Mouse (Mus musculus) adrenal gland, postnatal 4 days (tissue): ENCODE results near the gene Polr2b. TPM values are rescaled to one million over a fixed set of nuclear protein-coding genes. Genes with fewer than 3 reads are reported as not detected.

Experiments used
- DNase-seq, 2 experiments: peaks; one replicate each; pipeline ENCODE4 v3.0.0; 2021 to 2022; ENCODE audit warnings: low spot score in 2 of 2, mixed read lengths in 2 of 2
- long read RNA-seq, 2 experiments: library from polyadenylated mRNA; stranded (forward); transcript quantifications; one replicate each; pipeline ENCODE4 v2.0.0; 2021
- total RNA-seq, 2 experiments: library from RNA; stranded (reverse); gene quantifications; 2 replicates each; pipeline ENCODE4 v1.2.3; 2021

The Polr2b gene
- 10 to 100 TPM; 87.5 to 89.2 TPM for total RNA-seq
- long read RNA-seq, experiment 1, full-length matches to known transcripts, result 41 of 54 reads
- long read RNA-seq, experiment 1, partial matches to known transcripts, result 6 of 54 reads
- long read RNA-seq, experiment 1, other reads (novel, unspliced or antisense), result 7 of 54 reads
- long read RNA-seq, experiment 2, full-length matches to known transcripts, result 144 of 184 reads
- long read RNA-seq, experiment 2, partial matches to known transcripts, result 21 of 184 reads
- long read RNA-seq, experiment 2, other reads (novel, unspliced or antisense), result 19 of 184 reads

DNA sequence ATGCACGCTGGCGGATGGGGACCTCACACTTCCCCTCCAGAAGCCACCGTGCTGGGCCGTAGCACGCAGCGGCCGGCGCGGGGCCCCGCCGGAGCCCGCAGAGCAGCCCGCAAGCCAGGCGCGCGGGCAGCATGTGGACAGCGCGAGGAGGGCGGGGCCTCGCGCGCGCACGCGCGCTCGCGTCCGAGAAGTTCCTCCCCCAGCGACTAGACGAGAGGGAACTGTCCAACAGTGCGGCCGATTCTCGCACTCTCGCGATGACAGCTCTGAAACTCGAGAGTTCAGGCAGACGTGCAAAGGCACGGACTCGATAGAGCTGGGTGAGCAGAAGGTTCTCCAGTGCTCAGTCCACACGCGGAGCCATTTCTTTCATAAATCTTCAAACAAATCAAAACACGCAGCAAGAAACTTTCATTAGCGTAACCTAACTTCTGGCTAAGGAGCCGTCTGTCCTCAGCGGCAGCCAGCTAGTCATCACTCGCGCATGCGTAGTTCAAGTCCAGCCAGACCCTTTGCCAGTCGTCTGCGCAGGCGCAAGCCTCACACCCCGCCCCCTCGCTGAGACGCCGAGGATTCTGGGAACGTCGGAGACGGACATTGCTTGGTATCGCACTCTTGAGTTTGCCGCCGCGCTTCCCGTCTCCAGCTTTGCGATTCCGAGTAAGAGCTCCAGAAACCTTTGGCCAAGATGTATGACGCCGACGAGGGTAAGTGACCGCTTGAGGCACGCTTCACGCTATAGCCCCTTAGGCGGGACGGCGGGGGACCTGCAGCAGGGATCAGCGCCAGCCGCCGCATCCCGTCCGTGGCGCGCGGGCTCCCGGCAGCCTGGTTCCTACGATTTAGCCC is at the start of gene Polr2b, which contains the start of gene Noa1:
TSS of gene Polr2b (plus strand) at position 224 of the 849 bp plus-strand sequence.
TSS of gene Noa1 (minus strand) at position 161 of the 849 bp plus-strand sequence.
- peak; percentile 97 to 98 for DNase-seq

DNA sequence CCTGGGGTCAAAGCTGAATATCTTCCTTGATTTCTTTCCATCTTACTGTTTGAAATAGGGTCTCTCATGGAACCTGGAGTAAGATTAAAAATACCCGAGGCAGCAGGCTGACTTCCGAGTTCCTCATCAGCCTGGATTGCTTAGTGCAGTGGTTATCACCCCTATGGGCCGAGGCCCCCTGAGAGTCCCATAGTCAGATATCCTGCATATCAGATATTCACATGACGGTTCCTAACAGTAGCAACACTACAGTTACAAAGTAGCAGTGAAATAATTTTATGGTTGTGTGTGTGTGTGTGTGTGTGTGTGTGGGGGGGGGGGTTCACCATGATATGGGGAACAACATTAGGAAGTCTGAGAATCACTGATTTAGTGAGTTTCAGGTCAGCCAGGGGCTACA is 48.8 kb upstream of the Polr2b start:
- DNase-seq, result no peak

DNA sequence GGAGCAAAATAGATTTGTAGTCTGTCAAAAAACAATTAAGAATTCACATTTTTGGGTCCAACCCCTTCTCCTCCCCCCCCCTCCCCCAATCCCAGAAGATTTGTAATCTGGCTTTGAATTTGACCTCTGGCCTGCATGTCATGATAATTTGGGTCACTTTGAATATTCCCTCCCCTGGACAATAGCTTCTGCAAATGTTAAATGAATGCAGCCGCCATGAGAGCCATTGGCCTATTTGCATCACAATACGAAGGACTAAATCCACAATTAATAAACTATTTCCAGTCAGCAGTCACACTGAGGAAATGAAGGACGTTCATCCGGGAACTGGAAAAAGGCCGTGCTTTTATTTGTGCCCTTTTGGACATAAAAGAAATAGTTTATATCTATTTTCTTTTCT is 47.8 kb upstream of the Polr2b start:
- no peak for DNase-seq

DNA sequence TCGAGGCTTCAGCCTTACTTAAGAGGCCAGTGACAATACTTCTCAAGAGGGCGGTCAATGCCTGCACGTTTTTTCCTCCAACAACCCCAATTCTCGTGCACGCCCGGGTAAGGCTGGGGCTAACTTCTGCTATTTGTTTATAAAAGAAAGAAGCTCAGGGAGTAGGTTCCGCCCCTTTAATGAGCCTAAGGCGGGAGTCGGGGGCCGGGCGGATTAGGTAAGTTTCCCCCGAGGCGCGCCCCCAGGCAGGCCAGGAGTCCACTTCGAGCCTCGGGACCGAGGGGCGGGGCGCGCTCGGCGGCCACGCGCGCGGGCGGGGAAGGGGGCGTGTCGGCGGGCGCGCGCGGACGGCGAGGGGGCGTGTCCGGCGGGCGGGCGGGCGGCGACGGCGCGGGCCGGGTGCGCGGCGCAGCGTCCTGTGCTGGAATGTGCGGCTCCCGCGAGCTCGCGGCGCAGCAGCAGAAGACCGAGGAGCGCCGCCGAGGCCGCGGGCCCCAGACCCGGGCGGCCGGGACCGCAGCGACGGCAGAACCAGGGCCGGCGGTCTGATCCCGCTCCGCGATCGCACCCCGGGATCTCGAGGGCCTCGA is 44.8 kb upstream of the Polr2b start, which contains the start of gene Rest:
TSS of gene Rest (plus strand) at position 411 of the 590 bp plus-strand sequence.
- peak; percentile 70 to 72 for DNase-seq

DNA sequence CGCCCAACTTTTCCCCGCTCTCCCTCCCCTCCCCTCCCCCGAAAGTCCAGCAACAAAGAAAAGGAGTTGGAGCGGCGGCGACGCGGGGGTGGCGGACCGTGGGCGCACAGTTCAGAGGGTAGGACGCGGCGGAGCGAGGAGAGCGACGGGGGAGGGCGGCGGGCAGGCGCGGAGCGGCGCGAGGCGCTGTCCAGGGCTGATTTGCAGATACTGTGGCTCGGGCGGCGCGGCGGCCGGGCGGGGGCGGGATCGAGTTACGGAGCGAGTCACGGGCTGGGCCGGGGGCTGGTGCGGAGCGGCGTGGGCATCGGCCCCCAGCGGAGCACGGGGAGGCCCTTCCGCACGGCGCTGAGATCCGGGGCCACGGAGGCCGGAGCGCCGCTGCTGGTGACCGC is 44.3 kb upstream of the Polr2b start:
- peak; percentile 57 to 58 for DNase-seq

DNA sequence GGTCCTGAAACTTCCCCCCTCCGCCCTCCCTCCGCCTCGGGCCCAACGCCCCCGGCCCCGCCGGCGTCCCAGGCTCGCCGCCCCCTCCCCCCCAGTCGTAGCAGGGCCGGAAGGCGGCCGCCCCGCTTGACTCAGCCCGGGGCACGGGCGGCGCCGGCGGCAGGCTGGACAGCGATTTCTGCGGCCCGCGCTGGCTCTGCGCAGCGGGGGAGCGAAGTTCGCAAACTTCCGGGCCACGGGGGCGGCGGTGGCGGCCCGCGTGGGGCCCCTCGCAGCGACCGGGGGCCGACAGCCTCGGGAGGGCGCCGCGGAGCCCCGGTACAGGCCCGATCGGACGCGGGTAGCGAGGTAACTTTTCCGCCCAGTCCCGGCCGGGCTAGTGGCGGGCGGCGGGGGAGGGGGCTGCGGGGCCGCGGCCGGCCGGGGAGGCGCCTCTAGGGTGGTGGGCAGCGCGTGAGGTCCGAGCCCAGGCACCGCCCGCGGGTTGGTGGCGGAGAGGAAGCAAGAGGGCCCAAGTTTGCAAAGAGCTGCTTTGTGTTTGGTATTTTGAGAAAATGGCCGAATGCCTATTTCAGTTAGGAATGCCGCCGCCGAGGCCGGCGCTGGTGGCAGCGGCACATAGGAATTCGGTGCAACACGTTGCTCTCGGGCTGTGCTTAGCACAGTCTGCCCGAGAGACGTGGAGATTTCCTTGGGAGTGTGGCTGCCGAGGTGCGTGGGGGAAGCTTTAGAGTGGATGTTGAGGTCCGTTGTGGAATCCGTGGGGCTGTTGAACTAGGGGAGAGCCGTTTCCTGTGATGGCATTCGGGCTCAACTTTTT is 43.7 kb upstream of the Polr2b start:
- DNase-seq, result peak; percentile 27 to 28

DNA sequence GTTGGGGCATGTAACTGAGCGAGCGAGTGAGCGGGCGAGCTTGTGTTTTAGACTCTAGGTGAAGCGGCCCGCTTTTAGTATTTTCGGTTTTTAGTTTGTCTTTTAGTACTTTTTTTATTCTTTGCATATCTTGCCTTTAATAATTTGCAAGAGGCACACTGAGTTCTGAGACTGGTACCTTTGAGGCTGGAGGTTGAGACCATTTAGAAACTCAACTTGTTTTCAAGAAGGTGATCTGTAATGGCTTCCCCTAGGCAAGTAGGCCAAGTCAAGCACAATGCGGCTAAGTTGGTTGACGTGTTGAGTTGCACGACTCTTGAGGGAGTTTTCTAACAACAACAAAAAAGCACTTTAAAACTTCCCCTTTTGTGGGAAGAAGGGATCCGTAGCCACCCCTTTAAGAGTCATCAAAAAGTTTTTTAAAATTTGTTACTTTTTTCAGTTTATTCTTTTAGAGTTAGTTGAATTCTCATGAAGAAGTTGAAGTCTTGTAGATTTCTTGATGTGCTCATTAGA is 43.0 kb upstream of the Polr2b start:
- DNase-seq, result no peak

DNA sequence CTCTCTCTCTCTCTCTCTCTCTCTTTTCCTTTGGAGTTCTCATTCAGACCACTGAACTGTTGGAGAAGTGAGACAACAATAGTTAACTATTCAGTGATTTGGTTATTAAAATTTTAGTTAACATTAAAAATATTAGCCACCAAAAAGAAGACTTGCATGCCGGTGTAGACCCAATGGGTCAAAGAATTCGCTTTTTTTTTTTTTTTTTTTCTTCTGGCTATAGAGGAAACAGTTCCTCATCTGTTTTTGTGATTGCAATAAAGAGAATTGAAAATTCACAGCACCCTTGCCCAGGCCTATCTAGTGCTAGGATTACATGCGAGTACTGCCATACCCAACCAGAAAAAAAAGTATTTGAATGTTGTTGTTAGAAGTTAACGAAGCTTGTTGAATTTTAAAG is 42.5 kb upstream of the Polr2b start:
- DNase-seq, result no peak

DNA sequence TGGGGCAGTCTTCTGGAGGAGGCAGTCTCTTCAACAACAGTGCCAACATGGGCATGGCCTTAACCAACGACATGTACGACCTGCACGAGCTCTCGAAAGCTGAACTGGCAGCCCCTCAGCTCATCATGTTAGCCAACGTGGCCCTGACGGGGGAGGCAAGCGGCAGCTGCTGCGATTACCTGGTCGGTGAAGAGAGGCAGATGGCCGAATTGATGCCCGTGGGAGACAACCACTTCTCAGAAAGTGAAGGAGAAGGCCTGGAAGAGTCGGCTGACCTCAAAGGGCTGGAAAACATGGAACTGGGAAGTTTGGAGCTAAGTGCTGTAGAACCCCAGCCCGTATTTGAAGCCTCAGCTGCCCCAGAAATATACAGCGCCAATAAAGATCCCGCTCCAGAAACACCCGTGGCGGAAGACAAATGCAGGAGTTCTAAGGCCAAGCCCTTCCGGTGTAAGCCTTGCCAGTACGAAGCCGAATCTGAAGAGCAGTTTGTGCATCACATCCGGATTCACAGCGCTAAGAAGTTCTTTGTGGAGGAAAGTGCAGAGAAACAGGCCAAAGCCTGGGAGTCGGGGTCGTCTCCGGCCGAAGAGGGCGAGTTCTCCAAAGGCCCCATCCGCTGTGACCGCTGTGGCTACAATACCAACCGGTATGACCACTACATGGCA is 41.9 kb upstream of the Polr2b start:
- no peak for DNase-seq

DNA sequence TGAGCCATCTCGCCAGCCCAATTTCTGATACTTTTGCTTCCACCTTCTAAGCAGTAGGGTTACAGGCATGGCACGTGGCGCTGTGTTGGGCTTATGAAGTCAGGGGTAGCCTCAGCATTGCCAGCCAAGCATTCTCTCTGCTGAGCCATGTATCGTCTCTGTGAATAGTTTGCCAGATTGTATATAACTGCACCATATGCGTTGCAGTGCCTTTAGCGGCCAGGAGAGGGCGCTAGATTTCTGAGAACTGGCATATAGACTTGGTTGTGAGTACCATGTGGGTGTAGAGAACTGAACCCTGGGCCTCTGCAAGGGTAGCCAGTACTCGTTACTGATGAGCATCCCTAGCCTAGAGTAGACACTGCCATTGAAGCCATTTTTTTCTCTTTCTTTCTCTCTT is 40.5 kb upstream of the Polr2b start:
- no peak for DNase-seq

DNA sequence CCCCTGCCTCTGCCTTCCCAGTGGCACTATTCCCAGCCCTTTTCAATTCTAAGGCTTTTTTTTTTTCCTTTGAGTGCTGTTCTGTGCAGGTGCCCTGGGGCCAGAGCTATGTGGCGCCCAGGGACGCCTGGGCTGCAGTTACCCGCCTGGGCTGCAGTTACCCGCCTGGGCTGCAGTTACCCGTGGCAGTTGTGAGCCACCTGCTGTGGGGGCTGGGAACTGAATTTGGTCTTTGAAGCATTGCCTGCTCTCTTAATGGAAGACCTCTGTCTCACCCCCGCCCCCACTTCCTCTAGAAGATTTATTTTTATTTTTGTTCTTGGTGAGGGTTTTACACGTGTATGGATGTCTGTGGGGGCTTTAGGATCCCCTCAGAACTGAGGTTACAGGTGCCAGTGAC is 36.8 kb upstream of the Polr2b start:
- DNase-seq, result no peak

DNA sequence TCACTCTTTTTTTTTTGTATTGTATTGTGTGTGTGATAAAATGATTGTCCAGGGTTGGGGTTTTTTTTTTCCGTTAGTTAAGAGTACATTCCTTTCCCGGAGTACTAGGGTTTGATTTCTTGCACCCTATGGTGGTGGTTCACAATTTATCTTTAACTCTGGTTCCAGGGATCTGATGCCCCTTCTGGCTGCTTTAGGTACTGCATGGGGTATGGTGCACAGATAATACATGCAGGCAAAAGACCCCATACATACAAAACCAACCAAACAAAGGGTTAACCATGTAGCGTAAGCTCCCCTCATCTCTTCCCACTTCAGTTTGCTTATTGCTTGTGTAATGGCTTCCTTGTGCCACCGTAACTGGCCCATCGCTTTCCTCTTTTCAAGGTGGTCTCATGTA is 34.0 kb upstream of the Polr2b start:
- DNase-seq, result no peak

DNA sequence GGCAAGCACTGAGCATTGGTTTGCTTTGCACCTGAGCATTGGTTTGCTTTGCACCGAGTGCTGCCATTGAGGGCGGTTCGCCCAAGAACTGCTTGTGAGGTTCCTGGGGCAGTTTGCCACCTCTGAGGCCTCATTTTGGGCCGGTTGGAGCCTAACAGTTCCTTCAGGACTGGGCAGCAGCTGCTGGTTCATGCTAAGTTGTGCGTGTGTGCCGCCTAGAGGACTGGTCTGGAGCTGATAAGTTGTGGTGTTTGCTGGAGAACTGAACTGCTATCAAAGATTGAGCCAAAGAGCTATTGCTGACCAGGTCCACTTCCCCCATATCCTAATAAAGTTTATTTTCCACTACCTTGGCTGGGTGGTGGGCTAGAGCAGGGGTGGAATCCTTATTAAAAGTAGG is 32.7 kb upstream of the Polr2b start:
- no peak for DNase-seq

DNA sequence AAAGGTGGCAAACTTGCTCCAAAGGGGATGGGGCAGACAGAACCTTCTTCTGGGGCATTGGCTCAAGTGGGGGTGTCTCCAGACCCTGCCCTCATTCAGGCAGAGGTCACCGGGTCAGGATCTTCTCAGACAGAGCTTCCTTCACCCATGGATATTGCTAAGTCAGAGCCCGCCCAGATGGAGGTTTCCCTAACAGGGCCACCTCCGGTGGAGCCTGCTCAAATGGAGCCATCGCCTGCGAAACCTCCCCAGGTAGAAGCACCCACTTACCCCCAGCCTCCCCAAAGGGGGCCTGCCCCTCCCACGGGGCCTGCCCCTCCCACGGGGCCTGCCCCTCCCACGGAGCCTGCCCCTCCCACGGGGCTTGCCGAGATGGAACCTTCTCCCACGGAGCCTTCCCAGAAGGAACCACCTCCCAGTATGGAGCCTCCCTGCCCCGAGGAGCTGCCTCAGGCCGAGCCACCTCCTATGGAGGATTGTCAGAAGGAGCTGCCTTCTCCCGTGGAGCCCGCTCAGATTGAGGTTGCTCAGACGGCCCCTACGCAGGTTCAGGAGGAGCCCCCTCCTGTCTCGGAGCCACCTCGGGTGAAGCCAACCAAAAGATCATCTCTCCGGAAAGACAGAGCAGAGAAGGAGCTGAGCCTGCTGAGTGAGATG is 28.3 kb upstream of the Polr2b start:
- DNase-seq, result no peak

DNA sequence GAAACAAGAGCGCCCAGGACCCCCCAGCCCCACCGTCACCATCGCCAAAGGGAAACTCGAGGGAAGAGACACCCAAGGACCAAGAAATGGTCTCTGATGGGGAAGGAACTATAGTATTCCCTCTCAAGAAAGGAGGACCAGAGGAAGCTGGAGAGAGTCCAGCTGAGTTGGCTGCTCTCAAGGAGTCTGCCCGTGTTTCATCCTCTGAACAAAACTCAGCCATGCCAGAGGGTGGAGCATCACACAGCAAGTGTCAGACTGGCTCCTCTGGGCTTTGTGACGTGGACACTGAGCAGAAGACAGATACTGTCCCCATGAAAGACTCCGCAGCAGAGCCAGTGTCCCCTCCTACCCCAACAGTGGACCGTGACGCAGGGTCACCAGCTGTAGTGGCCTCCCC is 27.7 kb upstream of the Polr2b start:
- no peak for DNase-seq

DNA sequence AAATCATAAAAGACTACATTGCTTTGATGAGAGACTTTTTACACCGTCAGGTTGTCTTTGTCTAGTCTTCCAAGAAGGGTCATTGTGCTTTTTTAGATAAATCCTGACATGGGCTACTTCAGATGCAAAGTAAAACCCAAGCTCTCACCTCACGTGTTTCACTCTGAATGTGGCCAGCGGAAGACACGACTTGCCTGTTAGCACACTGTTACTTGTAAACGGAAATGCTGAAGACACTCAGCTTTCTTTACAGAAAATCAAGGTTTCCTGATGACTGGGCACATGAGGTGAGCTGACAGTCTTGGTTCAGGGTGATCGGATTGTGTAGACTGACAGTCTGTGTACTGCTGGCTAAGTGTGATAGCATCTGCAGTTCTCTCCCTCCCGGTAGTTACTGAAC is 24.3 kb upstream of the Polr2b start:
- DNase-seq, result no peak

DNA sequence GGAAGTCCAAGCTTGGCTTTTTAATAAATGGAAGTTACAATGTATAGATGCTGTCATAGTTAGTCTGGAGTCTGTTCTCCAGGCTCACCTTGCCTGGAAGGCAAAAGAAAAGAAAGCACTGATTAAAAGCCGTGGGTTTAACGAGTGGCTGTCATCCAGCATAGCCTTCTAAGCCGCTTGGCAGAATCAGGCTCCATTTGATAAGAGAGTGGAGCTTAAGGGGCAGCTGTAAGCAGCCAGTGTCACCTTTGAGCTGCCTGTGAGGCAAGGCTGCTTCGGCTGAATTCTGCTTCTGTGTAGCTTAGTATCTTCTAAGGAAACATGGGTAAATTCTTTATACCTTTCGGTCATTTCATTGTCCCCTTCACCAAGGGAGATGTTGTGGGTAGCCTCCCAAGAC is 23.0 kb upstream of the Polr2b start:
- no peak for DNase-seq

DNA sequence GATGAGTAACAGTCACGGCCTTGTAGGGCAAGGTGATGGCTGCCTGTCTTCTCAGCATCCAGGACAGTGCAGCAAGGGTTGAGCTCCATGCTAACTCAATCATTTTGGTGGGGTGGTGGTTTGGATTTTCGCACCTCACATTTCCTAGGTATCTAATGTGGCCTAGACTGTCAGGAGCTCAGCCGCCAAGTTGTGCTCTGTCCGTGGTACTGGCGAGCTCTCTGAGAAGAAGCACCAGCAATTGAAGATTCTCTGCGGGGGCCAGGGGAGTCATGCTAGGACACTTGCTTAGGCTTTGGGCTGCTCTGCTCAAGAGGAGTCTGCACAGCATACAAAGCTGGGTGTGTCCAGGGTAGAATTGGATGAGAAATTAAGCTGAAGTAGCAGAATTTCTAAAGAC is 22.0 kb upstream of the Polr2b start:
- DNase-seq, result no peak

DNA sequence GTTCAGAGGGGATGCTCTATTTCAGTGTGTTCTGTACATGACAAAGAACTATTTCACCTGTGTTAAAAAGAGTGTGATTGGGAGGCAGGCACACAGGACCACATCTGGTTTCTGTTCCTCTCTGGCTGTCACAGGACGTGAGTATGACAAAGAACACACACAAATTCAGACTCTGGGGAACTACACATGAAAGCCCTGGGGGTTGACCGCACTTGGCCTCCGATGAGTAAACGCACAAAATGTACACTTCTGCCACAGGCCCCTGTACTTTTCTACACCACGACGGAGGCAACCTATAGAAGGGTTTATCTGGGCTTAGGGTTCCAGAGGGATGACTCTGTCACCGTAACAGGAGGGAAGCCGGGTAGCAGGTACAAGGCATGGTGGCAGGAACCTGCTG is 20.3 kb upstream of the Polr2b start:
- no peak for DNase-seq

DNA sequence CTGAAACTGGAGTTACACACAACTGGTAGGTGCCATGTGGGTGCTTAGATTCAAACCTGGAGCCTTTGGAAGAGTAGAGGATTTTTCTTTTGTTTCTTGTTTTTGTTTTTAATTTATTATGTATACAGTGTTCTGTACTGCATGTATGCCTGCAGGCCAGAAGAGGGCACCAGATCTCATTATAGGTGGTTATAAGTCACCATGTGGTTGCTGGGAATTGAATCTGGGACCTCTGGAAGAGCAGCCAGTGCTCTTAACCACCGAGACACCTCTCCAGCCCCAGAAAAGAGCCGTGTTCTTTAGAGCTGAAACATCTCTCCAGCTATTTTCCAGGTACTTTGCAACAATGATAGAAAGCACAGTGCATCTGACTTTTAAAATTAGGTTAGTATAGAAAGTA is 19.3 kb upstream of the Polr2b start:
- DNase-seq, result no peak
